Mouse (Mus musculus): ENCODE measurements around the gene Psors1c2.

GRCm38 (mm10) chr17:35567767-35568166, 34.8 kb downstream of the Psors1c2 start:
- TF ChIP-seq CTCF (IDR thresholded peaks at IDR 0.05; ENCODE audit: low read depth, low read length), result peak; percentile 58
- no peak for TF ChIP-seq POLR2A (IDR thresholded peaks at IDR 0.05; ENCODE audit: insufficient read depth, low read length)
